Mouse (Mus musculus): Measurements from ENCODE around the gene Plagl2. TPM values are rescaled to one million over a fixed set of nuclear protein-coding genes. Genes with fewer than 3 reads are reported as not detected.
"Not testable (repeated sequence)": the region's sequence is repeated elsewhere in the genome, so short reads cannot be mapped to it uniquely, and the experiment has no call there.

Plagl2 gene
- total RNA-seq (2021) = 10 to 100 TPM; 19.1 to 20.3 TPM
- long read RNA-seq, experiment 1 = 0 reads
- long read RNA-seq, experiment 2, partial matches to known transcripts = 1 of 7 reads
- long read RNA-seq, experiment 2, other reads (novel, unspliced or antisense) = 6 of 7 reads

- peak; percentile 78 for DNase-seq (ENCODE audit: low spot score in 2 of 2)
Measured at GRCm38 (mm10) chr2:153241250-153242014, at the start of gene Plagl2, which contains the start of gene Pofut1. TSS of gene Plagl2 (minus strand) at chr2:153241426. TSS of gene Pofut1 (plus strand) at chr2:153241533.

GRCm38 (mm10) chr2:153287835-153288234 is 46.6 kb upstream of the Plagl2 start:
- peak; percentile 37 to 65 for DNase-seq (ENCODE audit: low spot score in 2 of 2)

GRCm38 (mm10) chr2:153286524-153286923 is 45.3 kb upstream of the Plagl2 start:
- DNase-seq (ENCODE audit: low spot score in 2 of 2) = no peak

GRCm38 (mm10) chr2:153283919-153284318 is 42.7 kb upstream of the Plagl2 start:
- no peak for DNase-seq (ENCODE audit: low spot score in 2 of 2)

- no peak for DNase-seq (ENCODE audit: low spot score in 2 of 2)
Measured at GRCm38 (mm10) chr2:153278357-153278756, 37.1 kb upstream of the Plagl2 start.

GRCm38 (mm10) chr2:153276846-153277245 is 35.6 kb upstream of the Plagl2 start:
- not testable (repeated sequence) for DNase-seq (ENCODE audit: low spot score in 2 of 2)

- DNase-seq (ENCODE audit: low spot score in 2 of 2) = no peak
Measured at GRCm38 (mm10) chr2:153276440-153276839, 35.2 kb upstream of the Plagl2 start.

GRCm38 (mm10) chr2:153275577-153275976 is 34.4 kb upstream of the Plagl2 start:
- not testable (repeated sequence) for DNase-seq (ENCODE audit: low spot score in 2 of 2)

- DNase-seq (ENCODE audit: low spot score in 2 of 2) = peak in 1 of 2 experiments; percentile 14
Measured at GRCm38 (mm10) chr2:153274919-153275247, 33.7 kb upstream of the Plagl2 start.

- not testable (repeated sequence) for DNase-seq (ENCODE audit: low spot score in 2 of 2)
Measured at GRCm38 (mm10) chr2:153274200-153274918, 33.1 kb upstream of the Plagl2 start.

GRCm38 (mm10) chr2:153270231-153270915 is 29.1 kb upstream of the Plagl2 start:
- not testable (repeated sequence) for DNase-seq (ENCODE audit: low spot score in 2 of 2)

GRCm38 (mm10) chr2:153267331-153267730 is 26.1 kb upstream of the Plagl2 start:
- DNase-seq (ENCODE audit: low spot score in 2 of 2) = no peak

- no peak for DNase-seq (ENCODE audit: low spot score in 2 of 2)
Measured at GRCm38 (mm10) chr2:153263053-153263452, 21.8 kb upstream of the Plagl2 start.

GRCm38 (mm10) chr2:153259864-153260674 is 18.8 kb upstream of the Plagl2 start:
- no peak for DNase-seq (ENCODE audit: low spot score in 2 of 2)

- no peak for DNase-seq (ENCODE audit: low spot score in 2 of 2)
Measured at GRCm38 (mm10) chr2:153259030-153259863, 18.0 kb upstream of the Plagl2 start.

- no peak for DNase-seq (ENCODE audit: low spot score in 2 of 2)
Measured at GRCm38 (mm10) chr2:153256604-153257003, 15.4 kb upstream of the Plagl2 start.

- DNase-seq (ENCODE audit: low spot score in 2 of 2) = no peak
Measured at GRCm38 (mm10) chr2:153249751-153250150, 8.5 kb upstream of the Plagl2 start.

- DNase-seq (ENCODE audit: low spot score in 2 of 2) = no peak
Measured at GRCm38 (mm10) chr2:153242156-153242555, 930 bp upstream of the Plagl2 start.

- DNase-seq (ENCODE audit: low spot score in 2 of 2) = no peak
Measured at GRCm38 (mm10) chr2:153240701-153241235, 458 bp downstream of the Plagl2 start.

All from adrenal gland, postnatal 4 days (tissue).